In the genomic region with DNA sequence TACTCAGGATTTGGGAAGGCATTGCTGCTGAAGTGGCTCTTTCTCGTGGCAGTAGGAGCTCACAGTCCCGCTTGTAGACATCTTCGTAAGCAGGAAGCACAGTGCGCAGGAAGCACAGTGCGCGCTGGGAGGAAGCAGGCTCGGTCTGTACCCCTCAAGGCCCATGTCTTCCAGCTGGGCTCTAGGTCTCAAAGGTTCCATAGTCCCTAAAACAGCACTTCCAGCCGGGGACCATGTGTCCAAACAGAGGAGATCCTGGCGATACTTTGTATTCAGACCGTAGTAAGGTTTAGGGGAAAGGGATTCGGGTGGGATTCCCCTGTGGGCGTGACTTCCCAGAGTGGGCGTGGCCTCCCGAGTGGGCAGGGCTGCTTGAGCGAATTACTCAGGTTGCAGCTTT, we compare ENCODE assay signal across 8 mouse cellular contexts. TPM values are rescaled to one million over a fixed set of nuclear protein-coding genes. Genes with fewer than 3 reads are reported as not detected.
DNase-seq lines count a peak whose midpoint lies in the region; ATAC-seq and TF ChIP-seq lines count a peak whose summit lies in the region.

No protein-coding gene starts in this region.

- H3K4me2 ChIP-seq in limb, embryonic 13.5 days (replicated peaks): peak overlapping the region; percentile 61
- H3K4me2 ChIP-seq in midbrain, embryonic 15.5 days: peak overlapping the region; percentile 27

- peak overlapping the region; percentile 30 for H3K4me3 ChIP-seq in left cerebral cortex, adult 2 months
- H3K4me3 ChIP-seq in embryonic facial prominence, embryonic 10.5 days: peak overlapping the region; percentile 52
- H3K4me3 ChIP-seq in limb, embryonic 13.5 days: peak overlapping the region; percentile 37
- 0 out of 2 replicates have a peak overlapping the region, but pooled peaks have one; percentile 9 for H3K4me3 ChIP-seq in midbrain, embryonic 15.5 days

- WGBS in embryonic facial prominence, embryonic 10.5 days: 43% methylated on average over 15 of the region's 15 CpGs
- 31% methylated on average over 15 of the region's 15 CpGs for WGBS in limb, embryonic 13.5 days
- WGBS in midbrain, embryonic 15.5 days: 48% methylated on average over 15 of the region's 15 CpGs

- peaks cover 1% of the 10 kb centered on the region for H3K9me3 ChIP-seq in embryonic facial prominence, embryonic 10.5 days
- 0 out of 2 replicates have a peak, but pooled peaks cover 4% of the 10 kb centered on the region for H3K9me3 ChIP-seq in limb, embryonic 13.5 days
- no peaks in the 10 kb centered on the region for H3K9me3 ChIP-seq in midbrain, embryonic 15.5 days

- peak overlapping the region; percentile 85 for H3K27ac ChIP-seq in left cerebral cortex, adult 2 months
- H3K27ac ChIP-seq in embryonic facial prominence, embryonic 10.5 days (replicated peaks): peak overlapping the region; percentile 69
- H3K27ac ChIP-seq in limb, embryonic 13.5 days: peak overlapping the region; percentile 93
- H3K27ac ChIP-seq in midbrain, embryonic 15.5 days: no peak overlapping the region

- no peak for DNase-seq in left cerebral cortex, adult 2 months (ENCODE audit: extremely low spot score in 1 of 2, low spot score in 2 of 2)
- no peak for DNase-seq in left cerebral cortex, postnatal 25 days (ENCODE audit: low spot score in 2 of 2)
- DNase-seq in embryonic facial prominence, embryonic 10.5 days (ENCODE audit: low spot score): peak; percentile 56
- DNase-seq in heart, postnatal 4 days: peak; percentile 48
- no peak for DNase-seq in right cerebral cortex, postnatal 14 days
- no peak for DNase-seq in left cerebral cortex, adult 9 months (ENCODE audit: low spot score in 2 of 2)

- H3K36me3 ChIP-seq in embryonic facial prominence, embryonic 10.5 days (replicated peaks): no peaks in the 10 kb centered on the region
- H3K36me3 ChIP-seq in limb, embryonic 13.5 days: no peaks in the 10 kb centered on the region
- no peaks in the 10 kb centered on the region for H3K36me3 ChIP-seq in midbrain, embryonic 15.5 days (replicated peaks)

- H3K9ac ChIP-seq in limb, embryonic 13.5 days: peak overlapping the region; percentile 60
- no peak overlapping the region for H3K9ac ChIP-seq in midbrain, embryonic 15.5 days

- 0 out of 2 replicates have a peak, but pooled peaks have one; percentile 30 for ATAC-seq in limb, embryonic 13.5 days (ENCODE audit: low FRiP score, low read depth)
- ATAC-seq in midbrain, embryonic 15.5 days (replicated peaks): no peak

- H3K4me1 ChIP-seq in embryonic facial prominence, embryonic 10.5 days: peaks cover 34% of the 10 kb centered on the region
- H3K4me1 ChIP-seq in limb, embryonic 13.5 days: peaks cover 25% of the 10 kb centered on the region
- H3K4me1 ChIP-seq in midbrain, embryonic 15.5 days: peaks cover 15% of the 10 kb centered on the region

- intact Hi-C loops in left cerebral cortex, adult 2 months (cut with DNase I): loop anchor here (2.0 to 10.0 kb wide), 4 partner anchors 38 to 260 kb away; partner anchors contain the start of gene Mgat5b
- intact Hi-C loops in left cerebral cortex, postnatal 25 days (cut with DNase I): loop anchor here (1.0 to 10.0 kb wide), 5 partner anchors 38 to 290 kb away; partner anchors contain the start of genes Mgat5b and Sec14l1

- no peaks in the 10 kb centered on the region for H3K27me3 ChIP-seq in embryonic facial prominence, embryonic 10.5 days (replicated peaks; ENCODE audit: low read depth, poor library complexity, severe bottlenecking)
- H3K27me3 ChIP-seq in limb, embryonic 13.5 days: 0 out of 2 replicates have a peak, but pooled peaks cover 4% of the 10 kb centered on the region
- H3K27me3 ChIP-seq in midbrain, embryonic 15.5 days (replicated peaks): no peaks in the 10 kb centered on the region

- TF ChIP-seq CTCF in left cerebral cortex, adult 2 months (IDR thresholded peaks at IDR 0.05): no peak

RNA-seq across cellular contexts. Expression of gene Sept9, which starts 24.5 kb away (rescaled TPM):
- total RNA-seq in left cerebral cortex, adult 2 months (2021): 10 to 100 TPM; 77.4 to 77.8 TPM
- total RNA-seq in left cerebral cortex, postnatal 25 days (2021): 10 to 100 TPM; 61.0 to 84.7 TPM
- polyA plus RNA-seq in embryonic facial prominence, embryonic 10.5 days (2016; fragmentation: Nextera tagmentation; extraction: Ambion mirVana): 255 TPM in 2 replicates
- 10 to 100 TPM; 76.7 to 77.4 TPM for total RNA-seq in heart, postnatal 4 days (2021)
- polyA plus RNA-seq in limb, embryonic 13.5 days (2015; fragmentation: Nextera tagmentation; extraction: Ambion mirVana): 170 and 179 TPM in 2 replicates
- 106 and 112 TPM in 2 replicates for polyA plus RNA-seq in midbrain, embryonic 15.5 days (2015; fragmentation: Nextera tagmentation; extraction: Ambion mirVana)

RNA-seq across cellular contexts. Expression of gene Sec14l1, which starts 60.0 kb away (rescaled TPM):
- 100 to 1,000 TPM; 198 to 229 TPM for total RNA-seq in left cerebral cortex, adult 2 months (2021)
- 100 to 1,000 TPM; 174 to 208 TPM for total RNA-seq in left cerebral cortex, postnatal 25 days (2021)
- polyA plus RNA-seq in embryonic facial prominence, embryonic 10.5 days (2016; fragmentation: Nextera tagmentation; extraction: Ambion mirVana): 50.6 and 51.8 TPM in 2 replicates
- total RNA-seq in heart, postnatal 4 days (2021): 10 to 100 TPM; 78.4 to 81.7 TPM
- polyA plus RNA-seq in limb, embryonic 13.5 days (2015; fragmentation: Nextera tagmentation; extraction: Ambion mirVana): 61.2 and 65.4 TPM in 2 replicates
- 62.8 and 63.9 TPM in 2 replicates for polyA plus RNA-seq in midbrain, embryonic 15.5 days (2015; fragmentation: Nextera tagmentation; extraction: Ambion mirVana)

Comparison
In these comparisons a context has a peak if more than half of its experiments do, and no peak if none do; other contexts are left out.
1. DNase-seq: peak in embryonic facial prominence, embryonic 10.5 days (single experiment) and heart, postnatal 4 days (single experiment); none in left cerebral cortex, adult 2 months (0 of 2), left cerebral cortex, postnatal 25 days (0 of 2), right cerebral cortex, postnatal 14 days (single experiment) and left cerebral cortex, adult 9 months (0 of 2).
2. Peak in every context shown above with its lines, with median percentiles within 50 percentile points of each other: H3K4me3 ChIP-seq.